Mouse (Mus musculus): ENCODE data around the gene Acadvl. TPM values are rescaled to one million over a fixed set of nuclear protein-coding genes. Genes with fewer than 3 reads are reported as not detected.

Gene Acadvl
- polyA plus RNA-seq, 1 experiment from 2014 or later = 52.9 TPM

DNA sequence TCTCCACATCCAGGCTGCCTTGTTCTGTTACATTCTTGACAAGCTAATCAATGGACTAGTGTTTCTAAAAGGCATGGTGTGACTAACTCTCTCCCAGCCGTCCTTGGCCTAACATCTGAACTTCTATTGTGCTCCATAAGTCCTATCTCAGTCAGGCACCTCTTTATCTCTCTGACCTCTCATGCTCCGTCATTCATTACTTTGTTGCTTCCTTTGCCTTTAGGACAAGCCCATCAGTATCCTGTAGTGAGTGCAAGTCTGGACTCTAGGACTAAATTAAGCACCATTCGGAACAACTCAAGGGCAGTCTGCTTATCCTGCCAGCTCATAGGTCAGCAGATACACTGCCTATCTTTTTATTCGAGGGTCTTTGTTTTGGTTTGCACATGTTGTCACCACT lies 38.9 kb downstream of the Acadvl start:
- Histone ChIP-seq H3K4me2 (ENCODE audit: low read depth, severe bottlenecking) (no peak overlapping the region), H3K27ac (replicated peaks; ENCODE audit: low read depth, low read length) (no peak overlapping the region), H3K36me3 (ENCODE audit: control insufficient read depth, insufficient read depth, low read length) (peaks cover 7% of the 10 kb centered on the region; the same call in 1 of the 2 replicates), H3K4me3 (ENCODE audit: low read depth, low read length) (no peak overlapping the region), H3K9ac (ENCODE audit: low read length) (no peak overlapping the region), H3K27me3 (ENCODE audit: control insufficient read depth, insufficient read depth, low read length) (no peaks in the 10 kb centered on the region), H3K4me1 (ENCODE audit: control insufficient read depth, insufficient read depth, low read length) (no peaks in the 10 kb centered on the region), H3K9me3 (ENCODE audit: control insufficient read depth, low read length) (no peaks in the 10 kb centered on the region)
- WGBS = 90% methylated on average over 4 of the region's 4 CpGs
- ATAC-seq (ENCODE audit: insufficient number of reproducible peaks, low FRiP score, low TSS enrichment, low read depth) = no peak
- DNase-seq (ENCODE audit: low spot score) = no peak

DNA sequence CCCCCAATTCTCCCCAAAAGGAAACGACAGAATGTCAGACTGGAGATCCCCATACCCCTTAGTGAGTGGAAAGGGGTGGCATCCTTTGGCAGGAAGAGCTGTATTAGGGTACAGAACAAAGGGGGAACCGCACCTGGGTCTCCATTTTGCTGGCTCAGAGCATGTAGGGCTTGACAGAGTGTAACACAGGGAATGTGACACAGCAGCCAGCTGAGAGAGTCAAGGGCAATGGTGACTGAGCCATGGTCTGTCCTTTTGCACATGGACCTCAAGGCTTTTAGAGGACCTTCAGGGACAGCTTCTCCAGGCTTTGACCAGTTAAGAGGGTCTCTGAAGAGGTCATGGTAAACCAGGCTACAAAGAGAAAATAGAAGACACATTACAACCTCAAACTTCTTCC lies 40.3 kb downstream of the Acadvl start:
- no peak for DNase-seq (ENCODE audit: low spot score)
- no peak overlapping the region for H3K4me3 ChIP-seq (ENCODE audit: low read depth, low read length)
- ATAC-seq (ENCODE audit: insufficient number of reproducible peaks, low FRiP score, low TSS enrichment, low read depth) = no peak
- H3K9ac ChIP-seq (ENCODE audit: low read length) = no peak overlapping the region
- WGBS = 95% methylated on average over 2 of the region's 2 CpGs
- peaks cover 9% of the 10 kb centered on the region; the same call in 1 of the 2 replicates for H3K36me3 ChIP-seq (ENCODE audit: control insufficient read depth, insufficient read depth, low read length)
- no peaks in the 10 kb centered on the region for H3K4me1 ChIP-seq (ENCODE audit: control insufficient read depth, insufficient read depth, low read length)
- no peaks in the 10 kb centered on the region for H3K27me3 ChIP-seq (ENCODE audit: control insufficient read depth, insufficient read depth, low read length)
- H3K9me3 ChIP-seq (ENCODE audit: control insufficient read depth, low read length) = no peaks in the 10 kb centered on the region
- no peak overlapping the region for H3K27ac ChIP-seq (replicated peaks; ENCODE audit: low read depth, low read length)
- no peak overlapping the region for H3K4me2 ChIP-seq (ENCODE audit: low read depth, severe bottlenecking)

DNA sequence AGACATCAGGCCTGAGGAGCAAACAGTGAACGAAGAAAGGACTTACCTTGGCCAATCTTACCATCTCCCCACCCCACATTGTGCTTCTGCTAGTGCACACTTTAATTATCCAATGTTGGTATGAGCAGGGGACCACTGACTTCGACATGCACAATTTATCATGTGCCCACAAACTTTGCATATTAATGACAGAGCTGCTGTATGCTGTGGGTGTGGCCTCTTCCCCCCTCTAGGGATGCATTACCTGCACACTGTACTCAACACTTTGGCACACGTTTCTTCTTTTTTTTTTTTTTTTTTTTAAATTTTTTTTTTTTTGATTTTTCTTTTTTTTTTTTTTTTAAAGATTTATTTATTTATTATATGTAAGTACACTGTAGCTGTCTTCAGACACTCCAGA lies 44.4 kb downstream of the Acadvl start:
- DNase-seq (ENCODE audit: low spot score) = no peak
- WGBS = 89% methylated on average over 3 of the region's 3 CpGs
- Histone ChIP-seq H3K4me1 (ENCODE audit: control insufficient read depth, insufficient read depth, low read length) (no peaks in the 10 kb centered on the region; the same call in 1 of the 2 replicates), H3K9ac (ENCODE audit: low read length) (no peak overlapping the region), H3K27ac (replicated peaks; ENCODE audit: low read depth, low read length) (no peak overlapping the region), H3K4me2 (ENCODE audit: low read depth, severe bottlenecking) (no peak overlapping the region), H3K9me3 (ENCODE audit: control insufficient read depth, low read length) (no peaks in the 10 kb centered on the region), H3K27me3 (ENCODE audit: control insufficient read depth, insufficient read depth, low read length) (peaks cover 21% of the 10 kb centered on the region), H3K4me3 (ENCODE audit: low read depth, low read length) (no peak overlapping the region), H3K36me3 (ENCODE audit: control insufficient read depth, insufficient read depth, low read length) (peaks cover 11% of the 10 kb centered on the region; the same call in 1 of the 2 replicates)
- ATAC-seq (ENCODE audit: insufficient number of reproducible peaks, low FRiP score, low TSS enrichment, low read depth) = no peak

DNA sequence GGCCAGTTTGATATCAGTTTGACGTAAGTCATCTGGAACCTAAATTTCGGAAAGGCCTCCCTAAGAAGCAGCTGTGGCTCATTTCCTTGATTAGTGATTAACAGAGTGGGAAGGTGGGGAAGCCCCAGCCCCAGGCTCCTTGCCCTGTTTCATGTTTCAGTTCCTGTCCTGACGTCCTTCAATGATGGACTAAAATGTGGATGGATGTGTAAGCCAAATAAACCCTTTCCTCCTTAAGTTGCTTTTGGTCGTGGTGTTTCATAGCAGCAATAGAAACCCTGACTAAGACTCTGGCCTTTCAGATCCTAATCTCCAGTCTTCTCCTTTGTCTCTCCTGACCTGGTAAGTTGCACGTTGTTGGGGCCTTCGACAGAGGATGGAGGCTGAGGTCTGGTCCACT lies 45.0 kb downstream of the Acadvl start:
- no peak for ATAC-seq (ENCODE audit: insufficient number of reproducible peaks, low FRiP score, low TSS enrichment, low read depth)
- no peak overlapping the region; the same call in 1 of the 2 replicates for H3K4me3 ChIP-seq (ENCODE audit: low read depth, low read length)
- 79% methylated on average over 6 of the region's 6 CpGs for WGBS
- H3K36me3 ChIP-seq (ENCODE audit: control insufficient read depth, insufficient read depth, low read length) = peaks cover 11% of the 10 kb centered on the region; the same call in 1 of the 2 replicates
- no peak for DNase-seq (ENCODE audit: low spot score)
- no peaks in the 10 kb centered on the region for H3K9me3 ChIP-seq (ENCODE audit: control insufficient read depth, low read length)
- no peak overlapping the region; the same call in 1 of the 2 replicates for H3K9ac ChIP-seq (ENCODE audit: low read length)
- no peak overlapping the region for H3K4me2 ChIP-seq (ENCODE audit: low read depth, severe bottlenecking)
- no peaks in the 10 kb centered on the region; the same call in 1 of the 2 replicates for H3K4me1 ChIP-seq (ENCODE audit: control insufficient read depth, insufficient read depth, low read length)
- peaks cover 27% of the 10 kb centered on the region for H3K27me3 ChIP-seq (ENCODE audit: control insufficient read depth, insufficient read depth, low read length)
- no peak overlapping the region for H3K27ac ChIP-seq (replicated peaks; ENCODE audit: low read depth, low read length)

DNA sequence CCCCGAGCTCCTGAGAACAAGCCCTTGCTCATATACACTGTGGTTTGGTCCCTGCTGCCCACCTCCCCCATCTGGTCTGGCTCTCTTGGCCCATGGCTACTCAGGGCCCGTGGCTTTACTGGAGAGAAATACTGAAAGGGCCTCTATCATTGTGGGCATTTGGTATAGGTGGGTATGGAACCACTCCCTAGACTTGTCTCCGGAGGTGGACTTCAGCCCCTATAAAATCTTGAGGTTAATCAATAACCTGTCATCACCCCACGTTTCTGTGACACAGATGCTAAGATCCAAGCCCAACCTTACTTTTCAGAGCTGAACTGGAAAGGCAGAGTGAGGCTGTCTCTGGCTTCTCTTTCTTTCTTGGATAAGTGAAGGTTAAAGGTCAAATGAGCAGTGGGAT lies 46.4 kb downstream of the Acadvl start:
- H3K27ac ChIP-seq (replicated peaks; ENCODE audit: low read depth, low read length) = no peak overlapping the region
- no peaks in the 10 kb centered on the region for H3K9me3 ChIP-seq (ENCODE audit: control insufficient read depth, low read length)
- no peak overlapping the region for H3K4me3 ChIP-seq (ENCODE audit: low read depth, low read length)
- no peak for DNase-seq (ENCODE audit: low spot score)
- WGBS = 83% methylated on average over 4 of the region's 4 CpGs
- no peaks in the 10 kb centered on the region; the same call in 1 of the 2 replicates for H3K4me1 ChIP-seq (ENCODE audit: control insufficient read depth, insufficient read depth, low read length)
- H3K4me2 ChIP-seq (ENCODE audit: low read depth, severe bottlenecking) = no peak overlapping the region
- H3K27me3 ChIP-seq (ENCODE audit: control insufficient read depth, insufficient read depth, low read length) = peaks cover 39% of the 10 kb centered on the region
- ATAC-seq (ENCODE audit: insufficient number of reproducible peaks, low FRiP score, low TSS enrichment, low read depth) = no peak
- H3K36me3 ChIP-seq (ENCODE audit: control insufficient read depth, insufficient read depth, low read length) = peaks cover 8% of the 10 kb centered on the region; the same call in 1 of the 2 replicates
- no peak overlapping the region for H3K9ac ChIP-seq (ENCODE audit: low read length)

DNA sequence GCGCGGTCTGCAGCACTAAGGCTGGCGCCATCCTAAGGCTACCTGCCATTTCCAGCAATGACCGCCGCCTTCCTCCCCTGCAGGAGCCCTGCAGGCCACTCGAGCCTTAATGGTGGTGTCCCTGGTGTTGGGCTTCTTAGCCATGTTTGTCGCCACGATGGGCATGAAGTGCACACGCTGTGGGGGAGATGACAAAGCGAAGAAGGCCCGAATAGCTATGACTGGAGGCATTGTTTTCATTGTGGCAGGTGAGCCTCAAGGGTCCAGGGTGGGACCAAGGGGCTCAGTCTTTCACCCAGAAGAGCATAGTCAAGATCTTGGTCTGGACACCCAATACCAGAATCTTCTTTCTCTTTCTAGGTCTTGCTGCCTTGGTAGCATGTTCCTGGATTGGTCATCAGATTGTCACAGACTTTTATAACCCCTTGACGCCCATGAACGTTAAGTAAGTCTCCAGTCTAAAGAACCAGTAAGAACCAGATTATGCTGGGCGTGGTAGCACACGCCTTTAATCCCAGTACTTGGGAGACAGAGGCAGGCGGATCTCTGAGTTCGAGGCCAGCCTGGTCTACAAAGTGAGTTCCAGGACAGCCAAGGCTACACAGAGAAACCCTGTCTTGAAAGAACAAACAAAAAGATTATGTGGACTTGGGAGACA lies 48.2 kb downstream of the Acadvl start:
- ATAC-seq (ENCODE audit: insufficient number of reproducible peaks, low FRiP score, low TSS enrichment, low read depth) (no peak), DNase-seq (ENCODE audit: low spot score) (no peak)
- H3K27ac ChIP-seq (replicated peaks; ENCODE audit: low read depth, low read length) = no peak overlapping the region
- whole genome bisulfite sequencing = 40% methylated on average over 17 of the region's 17 CpGs
- peak overlapping the region; percentile 24 for H3K4me3 ChIP-seq (ENCODE audit: low read depth, low read length)
- H3K36me3 ChIP-seq (ENCODE audit: control insufficient read depth, insufficient read depth, low read length) = peaks cover 6% of the 10 kb centered on the region; the same call in 1 of the 2 replicates
- no peaks in the 10 kb centered on the region for H3K9me3 ChIP-seq (ENCODE audit: control insufficient read depth, low read length)
- H3K9ac ChIP-seq (ENCODE audit: low read length) = peak overlapping the region; percentile 57
- H3K4me1 ChIP-seq (ENCODE audit: control insufficient read depth, insufficient read depth, low read length) = no peaks in the 10 kb centered on the region; the same call in 1 of the 2 replicates
- H3K27me3 ChIP-seq (ENCODE audit: control insufficient read depth, insufficient read depth, low read length) = peaks cover 50% of the 10 kb centered on the region
- peak overlapping the region; percentile 56 for H3K4me2 ChIP-seq (ENCODE audit: low read depth, severe bottlenecking)

DNA sequence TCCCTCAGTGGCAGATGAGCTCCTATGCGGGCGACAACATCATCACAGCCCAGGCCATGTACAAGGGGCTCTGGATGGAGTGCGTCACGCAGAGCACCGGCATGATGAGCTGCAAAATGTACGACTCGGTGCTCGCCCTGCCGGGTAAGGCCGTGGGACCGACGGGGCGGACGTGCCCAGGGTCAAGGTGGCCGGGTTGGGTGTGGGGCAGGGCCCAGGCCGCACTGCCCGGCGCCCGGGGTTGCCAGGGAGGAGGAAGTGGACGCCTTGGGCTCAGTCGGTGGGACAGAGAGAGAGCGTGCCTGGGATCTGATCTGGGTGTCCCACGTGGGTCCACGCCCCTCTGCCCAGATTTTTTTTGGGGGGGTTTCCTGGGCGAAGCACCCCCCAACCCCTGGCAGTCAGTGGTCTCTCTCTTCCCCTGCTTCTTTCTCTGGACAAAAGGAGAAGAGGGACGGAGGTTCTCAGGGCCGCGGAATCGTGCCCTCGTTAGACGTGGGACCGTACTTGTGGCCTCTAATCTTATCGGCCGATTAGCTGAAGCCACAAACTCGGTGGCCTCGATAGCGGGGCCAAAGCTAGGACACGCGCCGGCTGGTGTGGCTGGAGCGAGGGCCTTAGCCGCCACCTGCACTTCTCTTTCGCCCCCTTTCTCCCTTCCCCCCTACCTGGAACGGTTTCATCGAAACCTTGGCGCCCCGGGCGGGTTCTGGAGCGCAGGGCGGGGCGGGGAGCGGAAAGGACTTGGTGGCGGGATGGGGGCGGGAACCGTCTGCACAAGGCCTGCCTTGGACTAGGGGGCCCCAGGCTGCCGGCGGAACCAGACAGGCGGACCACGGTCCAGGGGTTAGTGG lies 49.0 kb downstream of the Acadvl start:
- Histone ChIP-seq H3K4me3 (ENCODE audit: low read depth, low read length) (peak overlapping the region; percentile 24), H3K36me3 (ENCODE audit: control insufficient read depth, insufficient read depth, low read length) (peaks cover 4% of the 10 kb centered on the region; the same call in 1 of the 2 replicates), H3K9ac (ENCODE audit: low read length) (peak overlapping the region; percentile 57), H3K27me3 (ENCODE audit: control insufficient read depth, insufficient read depth, low read length) (peaks cover 53% of the 10 kb centered on the region), H3K9me3 (ENCODE audit: control insufficient read depth, low read length) (no peaks in the 10 kb centered on the region), H3K4me2 (ENCODE audit: low read depth, severe bottlenecking) (peak overlapping the region; percentile 56), H3K4me1 (ENCODE audit: control insufficient read depth, insufficient read depth, low read length) (no peaks in the 10 kb centered on the region; the same call in 1 of the 2 replicates), H3K27ac (replicated peaks; ENCODE audit: low read depth, low read length) (no peak overlapping the region)
- DNase-seq (ENCODE audit: low spot score) (peak; percentile 63), ATAC-seq (ENCODE audit: insufficient number of reproducible peaks, low FRiP score, low TSS enrichment, low read depth) (peak; percentile 69)
- 1% methylated on average over 58 of the region's 59 CpGs for WGBS

DNA sequence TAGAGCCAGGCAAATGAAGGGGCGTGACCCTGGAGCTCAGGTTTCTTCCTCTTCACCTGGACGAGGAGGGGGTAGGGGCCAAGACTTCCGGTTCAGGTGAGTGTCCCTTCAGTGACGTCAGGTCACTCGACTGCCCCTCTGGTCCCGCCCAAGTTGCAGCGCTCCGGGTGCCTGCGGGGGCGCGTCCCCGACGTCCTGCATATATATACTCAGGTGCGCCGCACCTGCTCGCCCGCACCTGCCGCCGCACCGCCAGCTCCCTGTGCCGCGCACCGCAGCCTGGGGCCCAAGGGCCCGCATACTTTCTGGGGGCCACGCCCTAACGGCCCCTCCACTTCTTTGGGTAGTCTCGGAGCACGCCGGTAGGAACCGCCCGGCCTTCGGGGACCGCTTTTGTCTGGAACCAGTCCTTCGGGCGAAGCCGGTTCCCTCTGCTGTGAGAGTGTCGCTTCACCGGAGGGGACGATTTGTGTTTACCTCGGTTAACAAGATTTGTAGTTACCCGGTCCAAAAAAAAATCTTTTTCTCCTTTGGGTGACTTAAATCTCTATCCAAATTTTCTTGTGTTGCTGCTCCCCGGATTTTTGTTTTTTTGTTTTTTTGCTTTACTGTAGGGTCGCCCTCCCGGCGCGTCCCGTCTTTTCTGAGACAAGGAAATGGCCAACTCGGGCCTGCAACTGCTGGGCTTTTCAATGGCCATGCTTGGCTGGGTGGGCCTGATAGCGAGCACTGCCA lies 49.8 kb downstream of the Acadvl start:
- no peak for ATAC-seq (ENCODE audit: insufficient number of reproducible peaks, low FRiP score, low TSS enrichment, low read depth)
- Histone ChIP-seq H3K27ac (replicated peaks; ENCODE audit: low read depth, low read length) (no peak overlapping the region), H3K4me3 (ENCODE audit: low read depth, low read length) (peak overlapping the region; percentile 24)

More for the DNA sequence above, 49.8 kb downstream of the Acadvl start:
- Histone ChIP-seq H3K9ac (ENCODE audit: low read length) (no peak overlapping the region), H3K4me1 (ENCODE audit: control insufficient read depth, insufficient read depth, low read length) (no peaks in the 10 kb centered on the region; the same call in 1 of the 2 replicates), H3K27me3 (ENCODE audit: control insufficient read depth, insufficient read depth, low read length) (peaks cover 53% of the 10 kb centered on the region), H3K9me3 (ENCODE audit: control insufficient read depth, low read length) (no peaks in the 10 kb centered on the region), H3K4me2 (ENCODE audit: low read depth, severe bottlenecking) (peak overlapping the region; percentile 56), H3K36me3 (ENCODE audit: control insufficient read depth, insufficient read depth, low read length) (peaks cover 4% of the 10 kb centered on the region; the same call in 1 of the 2 replicates)
- WGBS = 3% methylated on average over 49 of the region's 49 CpGs
- DNase-seq (ENCODE audit: low spot score) = peak; percentile 49
